Mouse (Mus musculus): Measurements from ENCODE around the gene Hif3a.
A peak's percentile ranks its signal among the peaks of the same experiment; 100 is the strongest.

The Hif3a gene

DNA sequence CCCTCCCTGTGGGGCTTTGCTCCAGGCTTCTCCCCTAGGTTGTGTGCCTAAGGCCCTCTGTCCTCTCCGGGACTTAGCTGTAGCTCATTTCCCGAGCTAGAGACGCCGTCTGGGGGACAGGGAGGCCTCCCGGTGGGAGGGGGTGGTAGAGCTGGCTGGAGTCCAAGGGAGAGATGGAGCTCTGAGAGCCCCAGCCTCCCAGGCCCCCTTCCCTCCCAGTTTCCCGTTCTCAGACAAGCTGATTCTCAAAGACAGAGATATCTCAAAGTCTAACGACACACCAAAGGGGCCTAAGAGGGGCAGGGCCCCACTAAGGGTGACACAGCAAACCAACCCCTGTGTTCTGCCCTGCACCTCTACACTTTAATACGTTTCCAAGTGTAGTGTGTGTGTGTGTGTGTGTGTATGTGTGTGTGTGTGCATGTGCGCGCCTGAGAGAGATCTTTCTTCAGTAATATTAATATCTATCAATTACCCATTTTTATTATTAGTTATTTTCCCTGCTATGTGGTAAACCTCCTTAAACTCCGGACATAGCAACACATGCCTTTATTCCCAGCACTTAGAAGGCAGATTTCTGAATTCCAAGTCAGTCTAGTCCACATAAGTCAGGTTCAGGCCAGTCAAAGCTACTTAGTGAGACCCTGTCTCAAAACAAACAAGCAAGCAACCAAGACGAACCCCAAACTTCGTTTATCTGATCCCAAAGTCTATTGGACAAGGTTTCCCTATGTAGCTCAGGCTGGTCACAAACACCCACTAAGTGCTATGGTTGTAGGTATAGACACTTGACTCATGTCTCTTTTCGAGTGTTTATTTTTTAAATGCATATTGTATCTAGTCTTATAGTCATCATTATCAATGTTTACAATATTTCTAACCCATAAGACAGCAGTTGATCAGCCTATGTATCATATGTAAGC lies 5.4 kb downstream of the Hif3a start:
- DNase-seq (ENCODE audit: low read depth) = peak; percentile 63

DNA sequence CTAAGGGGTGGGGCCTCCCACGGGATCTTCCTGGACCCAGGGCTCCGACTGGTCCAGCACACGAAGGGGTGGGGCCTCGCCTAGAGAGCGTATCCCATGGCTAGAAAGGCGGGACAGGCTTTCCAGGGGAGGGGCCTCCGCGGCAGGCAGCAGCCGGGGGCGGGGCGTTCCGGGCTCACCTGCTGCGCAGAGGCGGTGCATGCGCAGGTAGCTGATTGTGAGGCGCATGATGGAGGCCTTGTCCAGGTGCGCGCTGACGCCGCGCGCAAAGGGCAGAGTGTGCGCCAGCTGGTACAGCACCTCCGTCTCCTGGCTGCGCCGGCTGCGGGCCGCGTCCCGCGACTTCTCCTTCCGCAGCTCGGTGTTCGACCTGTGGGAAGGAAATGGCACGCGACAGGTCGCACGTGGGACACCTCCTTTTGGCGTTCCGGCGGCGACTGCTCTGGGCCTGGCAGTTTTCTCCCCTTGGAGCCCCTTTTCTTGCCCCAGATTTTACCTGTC lies 6.1 kb downstream of the Hif3a start:
- DNase-seq (ENCODE audit: low read depth) = peak; percentile 81

GRCm38 (mm10) chr7:17055287-17055946 lies 6.8 kb downstream of the Hif3a start:
- DNase-seq (ENCODE audit: low read depth) = no peak

DNA sequence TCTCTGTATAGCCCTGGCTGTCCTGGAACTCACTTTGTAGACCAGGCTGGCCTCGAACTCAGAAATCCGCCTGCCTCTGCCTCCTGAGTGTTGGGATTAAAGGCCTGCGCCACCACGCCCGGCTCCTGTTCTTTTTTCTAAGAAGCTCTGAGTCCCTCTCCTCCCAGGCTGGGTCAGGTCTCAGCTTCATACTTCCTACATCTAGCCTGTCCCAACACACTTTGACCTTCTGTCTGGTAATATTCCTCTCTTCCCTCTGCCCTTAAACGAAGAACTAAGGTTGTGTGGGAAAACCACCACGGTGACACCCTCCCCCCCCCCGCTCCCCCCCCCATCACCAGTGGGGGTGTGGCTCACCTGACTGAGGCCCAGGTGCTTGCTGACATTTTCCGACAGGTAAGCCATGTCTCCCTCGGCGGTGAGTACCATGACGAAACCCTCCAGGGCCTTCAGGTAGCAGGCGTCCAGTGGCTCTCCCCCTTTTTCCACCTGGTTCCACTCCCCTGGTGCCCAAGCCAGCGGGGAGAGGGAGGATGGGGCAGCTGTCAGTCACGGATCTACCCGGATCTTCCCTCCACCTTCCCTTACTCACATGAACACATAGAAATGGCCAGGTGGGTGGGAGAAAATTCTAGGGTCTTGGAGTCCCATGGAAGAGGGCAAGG lies 7.8 kb downstream of the Hif3a start:
- no peak for DNase-seq (ENCODE audit: low read depth)

DNA sequence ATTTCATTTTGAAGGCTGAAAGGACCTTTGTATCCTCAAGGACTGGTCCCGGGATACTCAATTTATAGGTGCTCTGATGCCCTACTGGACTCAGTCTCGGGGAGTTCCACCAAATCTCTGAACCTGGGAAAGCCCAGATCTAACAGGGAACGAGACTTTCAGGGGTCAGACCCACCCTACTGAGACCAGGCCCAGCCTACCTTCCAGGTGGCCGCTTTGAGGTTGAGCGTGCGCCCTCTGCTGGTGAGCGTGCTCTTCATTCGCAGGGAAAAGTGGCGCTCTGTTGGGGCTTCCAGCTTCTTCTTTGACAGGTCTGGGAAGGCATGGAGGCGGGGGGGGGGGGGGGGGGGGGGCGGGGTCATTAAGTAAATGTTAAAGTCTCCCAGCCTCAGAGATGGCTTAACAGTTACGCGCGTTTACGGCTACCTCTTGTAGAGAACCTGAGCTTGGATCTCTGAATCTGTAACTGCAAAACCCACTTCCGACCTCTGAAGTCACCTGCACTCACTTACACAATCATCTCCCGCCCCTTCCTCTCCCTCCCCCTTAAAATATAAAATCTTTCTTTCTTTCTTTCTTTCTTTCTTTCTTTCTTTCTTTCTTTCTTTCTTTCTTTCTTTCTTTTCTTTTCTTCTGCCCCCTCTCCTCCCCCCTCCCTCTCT lies 11.2 kb downstream of the Hif3a start:
- DNase-seq (ENCODE audit: low read depth) = peak; percentile 49

- no peak for DNase-seq (ENCODE audit: low read depth)
Measured at GRCm38 (mm10) chr7:17050491-17050890, 11.7 kb downstream of the Hif3a start.

DNA sequence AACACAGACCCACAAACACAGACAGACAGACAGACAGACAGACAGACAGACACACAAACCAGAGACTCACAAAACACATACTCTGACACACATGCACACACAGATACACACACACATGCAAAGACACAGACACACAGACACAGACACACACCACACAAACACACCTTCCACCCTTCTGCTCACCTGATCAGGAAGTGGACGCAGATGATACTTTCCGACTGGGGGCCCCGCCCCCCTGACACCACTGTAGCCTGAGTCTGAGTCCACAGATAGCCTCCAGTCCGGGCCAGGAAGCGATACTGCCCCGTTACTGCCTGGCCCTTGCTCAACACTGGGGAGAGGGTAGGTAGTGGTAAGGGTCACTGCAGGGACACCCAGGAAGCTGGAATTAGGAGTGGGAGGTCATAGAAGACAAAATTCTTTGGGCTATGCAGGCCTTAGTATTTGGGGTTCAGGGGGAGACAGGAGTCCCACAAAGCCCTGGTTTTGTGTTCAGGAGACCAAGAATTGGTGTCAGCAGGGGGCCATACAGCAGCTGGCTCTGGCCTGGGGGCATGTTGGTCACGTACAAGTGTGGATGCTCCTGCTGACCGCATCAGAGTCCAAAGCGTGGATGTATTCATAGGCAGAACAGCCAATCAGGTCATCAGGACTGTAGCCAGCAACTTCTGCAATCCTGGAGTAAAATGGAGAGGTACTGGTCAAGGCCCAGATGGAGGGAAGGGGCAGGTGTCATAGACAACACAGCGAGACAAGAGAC lies 13.6 kb downstream of the Hif3a start:
- no peak for DNase-seq (ENCODE audit: low read depth)

DNA sequence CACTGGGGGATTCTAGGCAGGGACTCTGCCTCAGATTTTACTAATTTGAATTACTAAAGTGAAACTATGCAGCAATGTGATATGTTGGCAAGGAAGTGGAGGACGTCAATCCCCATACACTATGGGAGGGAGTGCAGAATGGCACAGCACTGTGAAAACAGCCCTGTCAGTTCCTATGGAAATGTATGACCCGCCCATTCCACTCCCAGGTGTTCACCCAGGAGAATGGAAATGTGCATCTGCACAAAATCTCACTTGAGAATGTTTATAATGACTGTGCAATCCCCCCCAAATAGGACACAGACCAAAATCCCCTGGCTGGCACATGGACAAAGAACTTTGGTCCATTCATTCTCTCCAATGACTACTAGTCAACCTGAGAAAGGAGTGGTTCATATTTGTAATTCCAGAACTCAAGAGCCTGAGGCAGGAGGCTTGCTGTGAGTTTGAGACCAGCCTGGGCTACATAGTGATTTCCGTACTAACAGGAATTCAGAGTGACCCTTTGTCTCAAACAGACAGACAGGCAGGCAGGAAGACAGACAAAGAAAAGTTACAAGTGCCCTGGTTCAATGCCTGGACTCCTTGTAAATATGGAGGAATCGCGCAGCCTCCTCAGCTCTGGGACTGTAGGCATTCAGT lies 15.1 kb downstream of the Hif3a start:
- DNase-seq (ENCODE audit: low read depth) = no peak

DNA sequence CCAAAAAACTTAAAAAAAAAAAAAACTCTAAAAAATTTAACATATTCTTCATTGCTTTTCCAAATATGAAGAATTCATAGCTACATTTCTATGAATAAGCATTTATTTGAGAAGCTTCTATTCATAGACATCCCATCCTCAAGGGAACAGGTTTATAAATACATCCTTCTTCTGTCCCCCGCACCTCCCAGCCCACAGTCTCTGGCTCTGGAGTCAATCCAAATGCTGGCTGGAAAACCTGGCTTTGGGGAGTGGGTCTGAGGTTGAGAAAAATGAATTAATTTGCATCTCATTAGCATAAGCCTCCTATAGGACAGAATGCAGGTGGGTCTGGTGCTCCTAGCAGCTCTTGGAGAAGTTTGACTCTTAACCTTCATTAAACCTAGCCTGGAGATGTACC lies 16.5 kb downstream of the Hif3a start:
- no peak for DNase-seq (ENCODE audit: low read depth)

DNA sequence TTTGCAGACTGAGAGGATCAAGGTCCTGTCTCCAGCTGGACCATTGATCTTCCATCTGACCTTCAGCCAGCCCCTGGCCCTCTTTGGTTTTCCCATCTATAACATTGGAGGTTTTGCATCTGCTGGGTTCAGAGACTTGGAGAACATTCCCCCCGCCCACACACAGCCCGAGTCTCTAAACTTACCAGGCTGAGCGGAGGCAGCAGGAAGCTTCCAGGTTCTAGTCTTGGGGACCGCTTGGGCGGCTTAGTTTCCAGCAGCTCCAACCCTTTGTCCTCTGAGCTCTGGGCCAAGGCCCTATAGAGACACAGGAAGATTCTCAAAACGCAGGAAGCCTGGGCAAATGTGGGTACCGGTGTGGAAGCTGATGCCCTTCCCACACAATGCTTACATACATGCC lies 22.9 kb downstream of the Hif3a start:
- no peak for DNase-seq (ENCODE audit: low read depth)

DNA sequence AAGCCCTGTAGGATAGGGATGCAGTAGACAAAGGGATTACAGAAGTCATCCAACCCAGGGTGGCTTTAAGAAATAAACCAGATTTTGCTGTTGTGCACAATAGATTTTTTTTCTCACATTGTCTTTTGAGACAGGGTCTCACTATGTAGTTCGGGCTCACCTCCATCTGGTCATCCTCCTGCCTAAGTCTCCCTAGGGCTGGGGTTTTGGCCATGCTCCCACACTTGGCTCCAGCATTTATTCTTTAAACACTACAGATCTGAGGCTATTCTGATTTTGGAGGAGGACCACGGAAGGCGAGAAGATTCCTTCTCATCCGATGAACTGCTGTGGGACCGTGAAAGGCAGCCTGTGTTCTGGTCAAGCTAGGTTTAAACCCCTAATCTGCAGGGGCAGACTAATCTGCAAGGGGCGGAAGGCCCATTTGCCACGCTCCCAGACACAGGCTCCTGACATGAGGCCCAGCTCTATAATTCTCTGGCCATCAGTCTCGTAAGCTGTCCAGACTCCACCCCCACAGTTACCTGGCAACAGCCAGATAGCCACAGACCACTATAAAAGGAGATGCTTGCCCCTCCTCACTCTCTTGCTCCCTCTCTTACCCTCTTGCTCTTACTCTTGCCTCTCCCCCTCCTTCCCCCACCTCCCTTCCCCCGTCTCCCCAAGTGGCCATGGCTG lies 24.1 kb downstream of the Hif3a start:
- no peak for DNase-seq (ENCODE audit: low read depth)

- no peak for DNase-seq (ENCODE audit: low read depth)
Measured at GRCm38 (mm10) chr7:17030239-17030638, 32.0 kb downstream of the Hif3a start.

- no peak for DNase-seq (ENCODE audit: low read depth)
Measured at GRCm38 (mm10) chr7:17028923-17029322, 33.3 kb downstream of the Hif3a start.

GRCm38 (mm10) chr7:17027588-17028343 lies 34.5 kb downstream of the Hif3a start, which contains the start of gene Ppp5c:
Gene Ppp5c, minus strand, starts transcription at chr7:17027924.
- peak; percentile 69 for DNase-seq (ENCODE audit: low read depth)

GRCm38 (mm10) chr7:17026710-17027587 lies 35.3 kb downstream of the Hif3a start:
- DNase-seq (ENCODE audit: low read depth) = peak; percentile 74

- DNase-seq (ENCODE audit: low read depth) = no peak
Measured at GRCm38 (mm10) chr7:17025896-17026622, 36.2 kb downstream of the Hif3a start.

DNA sequence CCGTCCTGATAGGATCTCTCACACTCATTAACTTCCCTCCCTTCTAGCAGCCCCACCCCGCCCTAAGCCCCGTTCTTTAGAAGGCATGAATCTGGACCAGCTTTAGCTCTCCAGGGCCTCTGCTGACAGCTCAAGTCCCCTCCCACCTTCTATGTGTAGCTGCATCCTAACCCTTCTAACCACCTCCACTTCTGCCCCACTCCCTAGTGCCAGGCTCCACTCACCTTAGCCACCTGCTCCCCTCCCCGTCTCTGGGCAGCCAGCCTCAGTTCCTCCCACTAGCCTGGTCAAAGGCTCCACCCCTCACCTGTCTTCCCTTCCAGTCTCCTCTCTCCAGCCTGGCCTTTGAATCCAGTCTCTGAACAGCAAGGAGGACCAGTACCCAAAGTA lies 36.7 kb downstream of the Hif3a start:
- no peak for DNase-seq (ENCODE audit: low read depth)
